Mouse (Mus musculus) lung, postnatal 36 days (tissue): ENCODE measurements around the gene Raph1.

Experiments
- DNase-seq: peaks from one replicate; pipeline ENCODE4 v3.0.0; 2022; ENCODE audit warnings: mixed read lengths

Gene Raph1

DNA sequence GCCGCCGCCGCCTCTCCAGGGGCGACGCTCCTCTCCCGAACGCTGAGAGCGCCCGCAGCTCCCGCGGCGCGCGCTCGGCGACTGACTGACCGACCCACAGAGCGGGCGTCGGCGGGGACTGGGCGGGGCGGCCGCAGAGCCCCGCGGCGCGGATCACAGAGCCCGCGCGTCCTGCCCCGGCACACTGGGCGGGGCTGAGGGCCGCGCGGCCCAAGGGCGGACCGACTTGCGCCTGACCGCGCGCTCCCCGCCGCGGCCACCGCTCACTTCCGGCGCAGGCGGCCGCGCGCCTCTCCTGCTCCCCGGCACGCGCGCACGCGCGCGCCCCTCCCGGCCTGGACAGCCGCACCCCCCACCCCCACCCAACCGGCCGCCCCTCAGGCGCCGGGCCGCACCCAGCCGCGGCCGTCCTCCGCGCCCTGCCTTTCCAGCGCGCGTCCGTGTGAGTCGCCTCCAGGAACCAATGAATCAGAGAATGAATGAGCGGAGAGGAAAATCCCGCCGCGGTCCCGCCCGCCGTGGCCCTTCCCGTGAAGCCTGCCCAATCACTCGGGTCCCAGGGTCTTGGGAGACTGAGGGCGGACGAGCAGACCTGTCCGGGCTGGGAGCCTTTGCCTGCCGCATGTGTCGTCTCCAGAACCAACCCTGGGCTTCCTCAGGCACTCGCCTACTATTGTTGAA, at the start of gene Raph1:
Gene Raph1, minus strand, starts transcription at position 474 of the 681 bp plus-strand sequence.
- DNase-seq = peak; percentile 90

DNA sequence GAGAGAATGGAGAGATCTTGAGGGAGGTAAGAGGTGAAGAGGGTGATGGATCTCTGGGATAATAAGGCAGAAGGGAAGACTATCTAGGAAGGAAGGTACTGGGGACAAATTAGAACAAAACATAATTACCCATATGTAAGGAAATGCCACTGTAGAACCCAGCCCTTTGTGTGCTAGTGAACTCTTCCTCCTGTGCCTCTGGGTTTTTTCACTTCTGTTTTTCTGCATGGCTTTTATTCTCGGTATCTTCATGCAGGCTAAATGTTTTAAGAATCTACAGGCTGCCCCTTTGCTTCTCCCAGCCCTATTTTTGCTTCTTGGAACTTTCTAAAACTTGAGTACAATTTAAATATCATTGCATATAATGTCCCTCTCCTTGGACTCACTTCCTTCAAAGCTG, 48.8 kb upstream of the Raph1 start:
- no peak for DNase-seq

DNA sequence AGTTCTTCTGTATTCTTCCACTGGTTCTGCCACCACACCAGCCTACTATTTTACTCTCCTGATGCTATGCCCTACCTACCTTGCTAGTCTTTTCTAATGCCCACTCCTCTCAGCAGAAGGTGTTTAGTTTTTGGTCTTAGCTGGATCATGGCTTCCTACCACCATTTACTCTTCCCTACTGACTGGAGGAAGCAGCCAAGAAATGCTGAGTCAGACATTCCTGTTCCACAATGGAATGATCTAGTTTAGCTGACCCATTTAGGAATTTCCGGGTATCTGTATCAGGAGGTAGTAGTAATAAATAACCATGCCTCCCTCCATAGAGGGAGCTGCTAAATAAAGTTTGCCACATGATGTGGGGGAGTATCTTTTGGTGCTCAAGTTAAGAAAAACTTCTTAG, 48.0 kb upstream of the Raph1 start:
- DNase-seq = no peak

DNA sequence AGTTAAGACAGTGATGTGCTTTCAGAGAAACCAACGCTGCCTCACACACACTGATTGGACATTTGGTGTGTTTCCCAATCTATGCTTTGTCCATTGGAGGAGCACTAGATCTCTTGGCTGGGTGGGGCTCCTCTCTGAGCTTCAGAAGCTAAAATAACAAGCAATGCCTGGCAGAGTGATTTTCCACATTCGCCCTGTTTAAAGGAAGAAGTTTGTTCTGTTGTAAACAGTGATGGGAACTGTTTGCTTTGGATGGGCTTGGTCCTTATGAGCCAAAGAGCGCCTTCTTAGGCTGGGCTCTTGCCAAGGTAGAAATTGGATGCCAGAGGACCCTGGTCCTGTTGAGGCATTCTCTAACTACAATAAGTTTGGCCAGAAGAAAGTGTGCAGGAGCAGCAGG, 45.1 kb upstream of the Raph1 start:
- peak; percentile 67 for DNase-seq

DNA sequence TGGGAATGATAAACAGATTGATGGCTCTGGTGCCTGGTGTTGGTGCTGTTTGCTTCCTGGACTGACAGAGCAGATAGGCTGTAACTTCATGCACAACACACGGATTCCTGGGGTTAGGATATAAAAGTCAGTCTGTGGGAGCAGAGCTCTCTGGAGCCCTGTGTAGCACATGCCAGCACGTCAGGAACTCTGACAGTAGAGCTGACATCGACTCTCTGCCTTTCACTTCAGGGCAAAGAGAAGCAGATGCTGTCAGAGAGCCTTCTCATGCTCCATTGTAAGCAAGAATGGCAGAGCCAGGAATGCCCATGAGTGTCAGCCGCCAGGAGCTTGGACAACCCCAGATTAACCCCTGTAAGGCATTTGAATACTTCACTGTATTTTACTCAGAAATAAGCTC, 43.7 kb upstream of the Raph1 start:
- no peak for DNase-seq

DNA sequence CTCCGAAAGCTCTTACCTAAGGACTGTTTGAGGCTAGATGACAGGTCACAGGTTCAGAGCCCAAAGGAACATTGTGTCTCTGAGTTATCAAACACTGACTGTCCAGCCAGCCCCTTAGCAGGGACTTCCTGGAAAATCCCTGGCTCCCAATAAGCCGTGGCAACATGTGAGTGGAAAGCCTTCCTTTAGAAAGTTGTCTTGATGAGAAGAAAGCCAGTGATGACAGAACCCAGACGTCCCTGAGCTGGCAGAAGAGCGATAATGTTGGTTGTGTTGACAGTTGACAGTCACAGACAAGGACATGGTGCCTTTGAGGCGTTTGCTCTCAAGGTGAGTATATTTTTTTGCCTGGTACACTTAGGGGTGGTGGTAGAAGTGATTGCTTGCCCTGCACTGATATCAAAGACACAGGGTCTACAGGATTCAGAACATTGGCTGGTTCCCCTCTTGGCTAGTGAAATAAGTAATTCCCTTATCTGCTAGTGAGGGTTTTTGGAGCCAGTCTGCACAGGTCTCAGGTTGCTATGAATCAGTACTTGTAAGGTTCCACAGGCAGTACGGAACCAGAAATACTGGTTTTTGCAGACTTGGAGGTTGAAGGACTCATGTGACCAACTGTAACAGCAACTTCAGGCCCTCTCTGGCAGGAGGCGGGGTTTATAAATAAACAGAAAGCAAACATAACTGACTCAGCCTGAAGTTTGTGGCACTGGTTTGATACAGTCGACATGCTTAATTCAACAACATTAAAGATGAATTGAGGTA, 42.3 kb upstream of the Raph1 start:
- DNase-seq = peak; percentile 89

DNA sequence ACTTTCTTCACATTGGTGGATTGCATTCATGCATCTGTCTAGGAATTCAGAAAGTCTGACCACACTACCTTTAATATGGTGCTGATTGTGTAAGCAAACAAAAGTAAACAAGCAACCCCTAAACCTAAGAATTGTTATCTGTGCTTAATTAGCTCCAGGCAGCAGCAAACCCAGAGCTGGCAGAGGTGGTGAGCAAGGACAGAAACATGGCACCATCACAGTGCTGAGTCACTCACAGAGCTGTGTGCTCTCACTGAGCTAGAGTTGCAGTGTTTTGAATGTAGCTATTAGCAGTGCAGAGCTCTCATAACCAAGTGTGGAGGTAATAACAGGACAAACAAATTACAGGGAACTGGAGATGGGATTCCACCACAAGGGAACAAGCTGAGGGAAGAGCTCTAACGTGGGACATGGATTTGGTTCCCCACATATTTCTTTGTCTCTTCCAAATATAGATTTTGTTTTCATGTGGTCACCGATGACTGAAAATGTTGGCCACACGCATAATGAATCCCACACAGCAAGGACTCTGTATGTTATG, 37.6 kb upstream of the Raph1 start:
- DNase-seq = no peak

DNA sequence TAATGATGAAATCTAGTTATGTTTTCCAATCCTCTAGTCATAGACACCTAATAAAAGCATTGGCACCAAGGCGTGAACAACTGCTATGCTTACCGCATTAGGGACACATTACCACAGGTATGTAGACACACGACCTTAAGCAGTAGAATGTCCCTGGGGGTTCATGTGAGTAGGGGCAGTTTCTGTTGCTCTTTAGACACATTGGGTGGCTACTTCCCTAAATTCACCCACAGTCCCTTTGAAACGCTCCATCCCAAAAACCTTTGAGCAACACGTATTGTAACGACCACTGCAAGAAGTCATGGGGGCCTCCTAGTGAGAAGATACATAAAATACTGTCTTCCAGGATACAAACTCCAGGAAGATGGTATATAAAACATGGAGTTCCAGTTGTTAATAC, 33.8 kb upstream of the Raph1 start:
- no peak for DNase-seq

DNA sequence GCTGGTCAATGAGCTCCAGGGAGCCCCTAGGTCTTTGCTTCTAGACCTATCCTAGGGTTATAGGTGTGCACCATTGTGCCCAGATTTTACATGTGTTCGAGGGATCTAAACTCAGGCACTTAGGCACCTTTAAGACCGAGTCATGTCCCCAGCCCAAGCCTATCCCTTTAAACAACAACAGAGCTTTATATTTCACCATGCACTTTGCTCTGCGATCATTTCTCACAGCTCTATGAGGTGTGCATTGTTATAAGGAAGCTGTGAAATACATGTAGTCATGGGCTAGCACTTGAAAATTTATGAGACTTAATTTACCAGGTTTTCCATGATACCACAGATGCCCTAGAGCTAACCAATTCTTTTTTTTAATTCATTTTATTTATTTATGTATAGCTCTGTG, 33.0 kb upstream of the Raph1 start:
- DNase-seq = no peak

DNA sequence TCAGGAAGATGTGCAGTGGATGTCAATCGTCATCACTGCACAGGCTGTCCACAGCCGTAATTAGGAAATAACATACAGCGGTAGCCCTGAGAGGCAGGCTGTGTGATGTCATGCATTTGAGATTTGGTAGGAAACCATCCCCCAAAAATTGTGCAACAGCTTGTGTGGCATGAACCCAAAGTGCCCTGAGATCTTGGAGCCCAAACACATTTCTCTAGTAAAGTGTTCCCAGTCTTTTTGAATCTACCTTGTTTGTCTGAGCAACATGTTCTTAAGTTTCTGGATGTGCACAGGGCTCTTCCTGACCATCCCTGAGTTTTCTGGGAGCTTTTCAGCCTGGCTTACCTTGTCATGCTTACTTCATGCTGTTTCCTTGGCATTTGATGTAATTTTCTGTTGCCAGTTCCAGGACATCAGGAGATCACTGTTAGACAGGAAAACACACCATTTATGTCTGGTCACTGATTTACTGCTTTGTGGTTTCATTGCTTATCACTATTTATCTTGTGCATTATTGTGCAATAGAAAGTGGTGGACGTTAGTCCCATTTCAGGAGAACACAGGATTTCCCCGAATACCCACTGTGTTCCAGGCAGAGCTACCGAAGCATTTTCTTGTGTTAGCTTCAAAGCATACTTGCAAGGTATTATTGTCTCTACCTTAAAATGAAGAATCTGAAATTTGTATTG, 32.3 kb upstream of the Raph1 start:
- DNase-seq = peak; percentile 84

DNA sequence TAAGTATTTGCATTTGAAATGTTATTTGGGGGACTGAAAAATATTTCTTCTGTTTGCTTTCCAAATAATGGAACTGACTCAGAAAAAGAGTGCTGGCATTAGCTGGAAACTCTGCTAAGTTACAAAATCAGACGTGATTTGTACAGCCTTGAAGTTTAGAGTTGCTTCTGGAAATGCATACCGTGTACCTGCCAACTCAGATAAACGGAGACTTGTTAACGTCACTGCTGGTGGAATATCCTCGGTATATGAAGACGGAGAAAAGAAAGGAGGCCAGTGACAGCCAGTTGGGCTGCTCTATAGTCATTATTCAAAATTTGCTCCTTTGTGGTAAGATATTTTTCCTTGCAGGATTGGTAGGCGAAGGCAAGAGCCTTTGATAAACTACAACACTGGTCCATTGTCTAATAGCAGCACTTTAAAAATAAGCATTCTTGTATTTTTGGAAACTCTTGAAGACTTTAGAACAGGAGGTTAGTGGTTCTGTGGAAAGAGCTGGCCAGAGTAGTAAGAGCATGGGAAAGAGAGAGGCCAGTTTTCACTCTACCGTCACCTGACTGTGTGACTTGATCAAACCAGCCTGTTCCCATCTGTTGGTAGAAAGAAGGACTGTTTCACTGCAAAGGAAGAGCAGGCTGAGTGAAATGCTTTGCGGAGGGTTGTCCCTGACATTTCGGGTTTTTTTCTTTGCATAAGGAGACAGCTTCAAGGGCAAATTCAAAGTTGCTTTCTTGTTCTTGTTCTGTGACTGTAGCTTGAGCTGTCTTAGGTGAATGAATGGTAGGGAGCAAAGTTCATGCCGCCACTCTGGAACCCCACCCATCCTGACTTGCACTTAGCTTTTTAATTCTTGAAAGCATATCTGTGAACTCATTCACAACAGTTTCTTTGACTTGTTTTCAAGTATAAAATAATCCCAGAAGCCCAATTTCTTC, 29.7 kb upstream of the Raph1 start:
- peak; percentile 32 for DNase-seq

DNA sequence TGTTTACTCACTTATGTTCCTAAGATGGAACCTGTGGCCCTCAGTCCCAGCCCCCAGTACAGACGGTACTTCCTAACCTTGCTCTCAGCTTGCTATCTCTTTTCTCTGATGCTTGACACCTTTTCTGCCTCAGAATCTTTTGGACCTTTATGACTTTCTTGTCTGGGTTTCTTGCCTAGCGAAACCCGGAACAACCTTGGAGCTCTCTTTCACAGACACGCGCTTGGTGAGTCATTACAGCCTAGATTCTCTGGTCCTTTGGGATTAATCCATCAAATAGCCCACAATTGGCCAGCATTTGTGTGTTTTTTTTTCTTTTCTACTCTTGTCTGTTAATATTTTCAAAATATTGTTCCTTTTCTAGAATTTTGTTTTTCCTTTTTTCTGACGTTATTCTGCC, 26.2 kb upstream of the Raph1 start:
- DNase-seq = no peak

DNA sequence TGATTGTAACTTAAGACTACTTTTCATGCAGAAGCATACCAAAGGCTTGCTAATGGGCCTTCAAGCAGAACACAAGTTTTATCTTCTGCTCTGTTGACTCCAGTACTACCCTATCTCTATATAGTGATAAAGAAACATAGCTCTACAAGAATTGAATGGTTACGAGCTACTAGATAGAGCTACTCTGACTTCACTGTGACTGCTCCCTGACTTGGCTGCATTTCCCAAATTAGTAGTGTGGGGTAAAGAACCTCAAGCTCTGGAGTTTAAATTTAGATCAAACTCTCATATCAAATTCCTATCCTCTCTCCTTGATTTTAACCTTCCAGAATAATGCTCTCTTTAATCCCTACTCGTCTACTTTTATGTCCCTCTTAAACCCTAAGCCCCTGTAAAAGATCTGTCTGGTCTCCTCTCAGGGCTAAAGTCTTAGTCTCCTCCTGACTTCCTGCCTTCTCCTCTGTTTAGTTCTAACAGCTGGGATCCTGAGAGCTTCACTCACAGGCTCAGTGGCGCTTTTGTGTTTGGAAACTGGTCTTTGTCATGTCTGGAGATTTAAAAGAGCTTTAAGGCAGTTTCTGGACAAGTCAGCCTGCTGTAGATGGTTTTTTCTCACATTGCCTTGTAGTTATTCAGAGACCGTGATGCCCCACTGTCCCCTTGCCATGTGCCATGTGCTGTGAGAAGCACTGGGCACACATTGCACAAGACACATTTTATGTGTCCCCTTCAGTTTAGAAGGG, 22.2 kb upstream of the Raph1 start:
- peak; percentile 56 for DNase-seq

DNA sequence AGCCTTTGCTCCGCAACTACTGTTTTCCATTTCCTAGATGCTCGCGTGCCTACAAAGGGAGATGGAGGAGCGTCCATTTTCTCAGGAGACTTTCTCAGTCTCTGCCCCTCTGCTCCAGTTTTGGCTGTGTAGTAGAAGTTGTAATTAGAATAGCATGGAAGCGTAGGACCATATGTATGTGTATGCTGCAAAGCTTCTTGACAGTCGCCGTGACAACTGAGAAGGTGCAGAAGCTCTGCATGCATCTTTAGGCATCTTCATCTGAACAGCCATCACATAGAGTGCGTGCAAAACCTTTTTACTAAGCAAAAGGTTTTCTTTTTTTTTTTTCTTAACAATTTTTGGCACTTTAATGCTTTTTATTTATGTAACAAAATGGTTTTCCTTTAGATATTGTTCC, 14.1 kb upstream of the Raph1 start:
- DNase-seq = no peak

DNA sequence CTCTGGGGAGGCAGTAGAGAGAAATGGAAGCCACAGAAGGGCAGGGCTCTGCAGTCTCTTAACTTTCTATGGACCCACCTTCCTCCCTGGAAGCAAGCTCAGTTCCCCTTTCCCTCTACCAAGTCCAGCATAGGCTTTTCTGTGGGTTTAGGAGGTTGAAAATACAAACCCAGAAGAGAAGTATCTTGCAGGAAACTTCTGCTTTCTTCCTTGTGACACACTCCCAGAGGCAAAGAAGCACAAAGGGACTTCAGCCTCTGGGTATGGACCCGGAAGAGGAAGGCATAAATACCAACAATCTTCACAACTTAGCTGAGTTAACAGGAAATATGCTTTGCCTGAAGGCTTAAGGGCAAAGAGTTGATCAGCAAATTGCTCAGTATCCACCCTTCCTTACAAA, 13.0 kb upstream of the Raph1 start:
- peak; percentile 26 for DNase-seq

DNA sequence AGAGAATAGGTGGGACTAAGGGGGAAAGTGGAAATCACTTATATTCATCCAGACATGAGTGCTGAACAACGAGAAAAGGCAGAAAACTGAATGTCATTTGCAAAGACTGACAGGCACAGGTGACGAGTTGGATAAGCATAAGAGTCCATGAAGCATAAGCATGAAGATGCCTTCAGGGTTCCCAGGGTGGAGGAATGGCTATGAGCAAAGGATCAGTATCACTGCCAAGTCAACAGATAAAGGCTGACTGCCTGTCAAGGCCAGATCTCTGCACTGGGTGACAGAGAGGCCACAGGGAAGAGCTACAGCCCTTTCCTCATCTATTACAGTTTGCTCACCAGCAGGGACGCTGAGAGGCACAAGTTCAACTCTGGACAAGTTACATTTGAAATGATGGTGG, 5.8 kb upstream of the Raph1 start:
- no peak for DNase-seq

DNA sequence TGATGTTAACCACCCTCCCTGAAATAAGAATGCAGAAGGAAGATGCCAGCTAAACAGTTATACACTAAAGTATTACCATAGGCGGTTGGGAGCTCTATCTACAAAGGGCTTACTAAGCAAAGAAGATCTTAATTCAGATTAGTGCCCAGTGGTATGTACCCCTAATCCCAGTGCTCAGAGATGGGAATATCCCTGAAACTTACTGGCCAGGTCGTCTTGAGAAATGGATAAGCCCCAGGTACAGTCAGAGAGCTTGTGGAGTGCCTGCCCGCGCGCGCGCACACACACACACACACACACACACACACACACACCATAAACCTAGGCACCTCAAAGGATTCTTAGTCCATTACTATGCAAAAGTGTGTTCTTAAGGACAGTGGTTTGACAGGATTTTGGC, 2.8 kb upstream of the Raph1 start:
- no peak for DNase-seq

DNA sequence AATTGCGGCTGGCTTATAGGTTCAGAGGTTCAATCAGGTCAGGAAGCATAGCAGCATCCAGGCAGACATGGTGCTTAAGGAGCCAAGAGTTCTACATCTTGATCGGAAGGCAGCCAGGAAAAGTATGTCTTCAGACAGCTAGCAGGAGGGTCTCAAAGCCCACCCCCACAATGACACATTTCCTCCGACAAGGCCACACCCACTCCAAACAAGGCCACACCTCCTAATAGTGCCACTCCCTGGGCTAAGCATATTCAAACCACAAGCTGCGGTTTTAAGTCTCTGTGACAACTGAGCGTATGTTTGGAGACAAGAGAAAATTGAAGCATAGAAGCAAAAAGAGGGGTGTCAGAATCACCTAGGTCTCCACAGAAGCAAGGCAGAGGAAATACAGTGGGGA, 2.3 kb upstream of the Raph1 start:
- peak; percentile 13 for DNase-seq

DNA sequence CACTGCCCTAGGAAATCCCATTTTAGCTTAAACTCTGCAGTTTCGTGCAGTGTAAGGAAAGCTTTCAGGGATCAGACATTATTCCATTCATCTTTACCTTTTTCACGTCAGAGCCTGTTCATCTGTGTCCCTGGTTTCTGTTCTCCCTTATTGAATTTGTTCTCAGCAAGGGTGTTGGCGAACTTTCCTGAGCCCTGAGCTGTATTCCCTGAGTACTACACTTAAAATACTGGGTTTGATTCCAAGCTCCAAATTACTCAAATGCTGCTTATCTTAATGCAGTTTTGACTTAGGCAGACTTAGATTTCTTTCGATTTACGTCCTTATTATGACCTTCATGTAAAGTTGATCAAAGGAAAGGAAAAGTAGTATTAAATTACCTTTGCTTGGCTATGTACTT, 417 bp upstream of the Raph1 start:
- no peak for DNase-seq

DNA sequence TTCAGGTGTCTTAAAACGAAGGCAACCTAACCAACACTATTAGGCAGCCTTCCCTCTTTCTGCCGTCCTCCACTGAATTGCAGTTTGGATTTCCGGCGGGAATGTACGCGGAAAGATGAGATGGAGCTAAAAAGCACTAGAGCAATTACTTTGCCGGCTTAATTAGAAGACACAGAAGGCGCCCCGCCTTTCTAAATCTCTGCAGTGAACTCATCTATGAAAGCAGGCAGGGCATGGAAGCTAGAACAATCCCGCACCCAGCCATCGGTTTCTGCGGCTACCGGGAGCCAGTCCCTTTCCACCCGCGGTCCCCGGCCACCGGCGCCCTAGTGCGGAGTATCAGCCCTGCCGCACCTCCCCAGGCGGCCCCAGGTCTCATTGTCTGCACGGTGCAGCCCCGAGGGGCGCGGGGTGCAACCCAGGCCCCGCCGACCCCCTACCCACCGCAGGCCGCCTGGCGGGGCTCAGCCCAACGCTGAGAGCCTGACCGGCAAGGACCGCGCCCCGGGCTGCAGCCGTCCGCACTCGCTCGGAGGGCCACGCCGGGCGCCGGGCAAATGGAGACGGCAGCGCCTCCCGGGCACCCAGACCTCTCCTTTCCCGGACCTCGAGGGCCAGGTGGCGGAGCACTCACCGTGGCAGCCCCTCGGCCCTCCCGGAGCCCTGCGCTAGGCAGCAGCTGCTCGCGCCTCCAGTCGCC, 823 bp downstream of the Raph1 start:
- DNase-seq = peak; percentile 46

DNA sequence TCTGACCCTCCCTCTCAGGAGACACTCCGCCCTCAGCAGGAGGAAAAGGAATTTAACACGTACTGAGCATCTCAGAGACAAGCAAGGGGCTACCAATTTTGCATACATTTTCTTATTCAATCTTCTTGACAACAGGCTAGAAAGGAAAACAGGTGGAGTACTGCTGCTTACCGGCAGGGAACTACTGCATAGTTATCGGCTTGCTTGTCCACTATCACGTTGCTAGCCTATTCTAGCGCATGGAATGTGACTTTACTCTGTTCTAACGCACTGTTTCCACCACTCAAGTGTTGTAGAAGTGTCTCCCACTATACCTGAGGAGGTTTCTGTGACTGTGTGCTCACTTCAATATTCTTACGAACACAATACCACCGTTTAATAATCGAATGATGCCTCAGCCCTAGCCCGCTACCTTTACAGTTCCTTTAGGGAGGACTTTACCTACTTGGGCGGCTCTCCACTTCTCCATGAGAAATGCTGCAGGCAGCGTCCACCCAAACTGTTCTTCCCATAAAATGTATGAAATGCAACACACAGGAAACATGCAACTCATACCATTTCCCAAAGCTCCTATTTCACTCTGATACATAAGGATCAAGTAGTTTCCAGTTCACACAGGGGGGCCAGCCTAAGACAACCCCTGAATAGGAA, 1.5 kb downstream of the Raph1 start:
- DNase-seq = peak; percentile 49
